In the genomic region with DNA sequence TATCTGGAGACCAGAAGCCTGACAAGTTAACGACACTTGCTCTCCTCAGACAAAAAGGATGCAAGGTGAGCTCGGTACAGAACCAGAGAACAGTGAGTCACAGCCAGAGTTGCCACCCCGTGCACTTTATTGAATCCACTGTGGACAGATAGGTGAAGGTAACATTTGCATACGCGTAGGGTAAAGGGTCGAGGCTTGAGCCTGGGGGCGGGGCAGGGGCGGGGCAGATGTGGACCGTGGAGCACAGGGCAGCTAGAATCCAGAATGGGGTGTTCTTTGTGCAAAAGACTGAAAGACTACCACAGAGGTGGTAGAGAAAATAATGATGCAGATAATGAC, we compare ENCODE assay signal across 8 mouse cellular contexts. TPM values are rescaled to one million over a fixed set of nuclear protein-coding genes. Genes with fewer than 3 reads are reported as not detected.
DNase-seq lines count a peak whose midpoint lies in the region; ATAC-seq and TF ChIP-seq lines count a peak whose summit lies in the region.

No protein-coding gene starts in this region.

- H3K9me3 ChIP-seq in embryonic facial prominence, embryonic 10.5 days = no peaks in the 10 kb centered on the region
- no peaks in the 10 kb centered on the region for H3K9me3 ChIP-seq in intestine, embryonic 16.5 days (ENCODE audit: control insufficient read depth, low read length)
- H3K9me3 ChIP-seq in midbrain, embryonic 15.5 days = no peaks in the 10 kb centered on the region

- H3K4me2 ChIP-seq in intestine, embryonic 16.5 days (ENCODE audit: low read depth, low read length) = peak overlapping the region; percentile 90
- peak overlapping the region; percentile 48 for H3K4me2 ChIP-seq in midbrain, embryonic 15.5 days

- H3K27me3 ChIP-seq in embryonic facial prominence, embryonic 10.5 days (replicated peaks; ENCODE audit: low read depth, poor library complexity, severe bottlenecking) = peaks cover 6% of the 10 kb centered on the region; the same call in 1 of the 2 replicates
- H3K27me3 ChIP-seq in intestine, embryonic 16.5 days (replicated peaks; ENCODE audit: control insufficient read depth, insufficient read depth, low read length) = no peaks in the 10 kb centered on the region
- no peaks in the 10 kb centered on the region for H3K27me3 ChIP-seq in midbrain, embryonic 15.5 days (replicated peaks)

- intact Hi-C loops in gastrocnemius, adult 2 months (cut with DNase I) = no loop called here

- peaks cover 82% of the 10 kb centered on the region for H3K4me1 ChIP-seq in embryonic facial prominence, embryonic 10.5 days
- H3K4me1 ChIP-seq in intestine, embryonic 16.5 days (ENCODE audit: control insufficient read depth, insufficient read depth, low read length) = peaks cover 48% of the 10 kb centered on the region
- peaks cover 5% of the 10 kb centered on the region for H3K4me1 ChIP-seq in midbrain, embryonic 15.5 days

- no peak for TF ChIP-seq CTCF in gastrocnemius, adult 2 months (IDR thresholded peaks at IDR 0.05)

- DNase-seq in gastrocnemius, adult 2 months = peak; percentile 45
- no peak for DNase-seq in gastrocnemius, adult 8-10 months (ENCODE audit: low spot score in 2 of 2)
- peak; percentile 45 for DNase-seq in embryonic facial prominence, embryonic 10.5 days (ENCODE audit: low spot score)
- DNase-seq in gastrocnemius, adult 18-20 months (ENCODE audit: low spot score) = no peak
- DNase-seq in ovary, postnatal 14 days (ENCODE audit: low spot score) = no peak
- DNase-seq in layer of hippocampus, adult 8-10 months (ENCODE audit: low spot score in 2 of 2) = no peak

- peak; percentile 36 for ATAC-seq in intestine, embryonic 16.5 days
- ATAC-seq in midbrain, embryonic 15.5 days (replicated peaks) = no peak

- peak overlapping the region; percentile 82 for H3K4me3 ChIP-seq in gastrocnemius, adult 2 months
- peak overlapping the region; percentile 71 for H3K4me3 ChIP-seq in embryonic facial prominence, embryonic 10.5 days
- H3K4me3 ChIP-seq in intestine, embryonic 16.5 days (ENCODE audit: low read length) = peak overlapping the region; percentile 63
- peak overlapping the region; percentile 31; the same call in 1 of the 2 replicates for H3K4me3 ChIP-seq in midbrain, embryonic 15.5 days

- 13% methylated on average over 9 of the region's 9 CpGs for WGBS in embryonic facial prominence, embryonic 10.5 days
- 4% methylated on average over 9 of the region's 9 CpGs for WGBS in intestine, embryonic 16.5 days
- WGBS in midbrain, embryonic 15.5 days = 10% methylated on average over 9 of the region's 9 CpGs

- peak overlapping the region; percentile 77 for H3K9ac ChIP-seq in intestine, embryonic 16.5 days (ENCODE audit: low read depth, low read length)
- H3K9ac ChIP-seq in midbrain, embryonic 15.5 days = no peak overlapping the region

- peaks cover 24% of the 10 kb centered on the region for H3K36me3 ChIP-seq in embryonic facial prominence, embryonic 10.5 days (replicated peaks)
- 0 out of 2 replicates have a peak, but pooled peaks cover 3% of the 10 kb centered on the region for H3K36me3 ChIP-seq in intestine, embryonic 16.5 days (ENCODE audit: control insufficient read depth, insufficient read depth, low read length)
- no peaks in the 10 kb centered on the region for H3K36me3 ChIP-seq in midbrain, embryonic 15.5 days (replicated peaks)

- H3K27ac ChIP-seq in gastrocnemius, adult 2 months = peak overlapping the region; percentile 92
- peak overlapping the region; percentile 86 for H3K27ac ChIP-seq in embryonic facial prominence, embryonic 10.5 days (replicated peaks)
- H3K27ac ChIP-seq in intestine, embryonic 16.5 days (ENCODE audit: low read length) = peak overlapping the region; percentile 97
- H3K27ac ChIP-seq in midbrain, embryonic 15.5 days = no peak overlapping the region

RNA-seq across cellular contexts. Expression of gene Gm45717, which starts 1.0 kb away (rescaled TPM):
- total RNA-seq in gastrocnemius, adult 2 months (2021) = not detected
- not detected for total RNA-seq in gastrocnemius, adult 8-10 months (2022)
- 0.52 TPM in 1 of 2 replicates, not detected in the other for polyA plus RNA-seq in embryonic facial prominence, embryonic 10.5 days (2016; fragmentation: Nextera tagmentation; extraction: Ambion mirVana)
- 1.0 TPM in 1 of 2 replicates, not detected in the other for polyA plus RNA-seq in intestine, embryonic 16.5 days (2015; fragmentation: Nextera tagmentation; extraction: Ambion mirVana)
- not detected in 2 replicates for polyA plus RNA-seq in midbrain, embryonic 15.5 days (2015; fragmentation: Nextera tagmentation; extraction: Ambion mirVana)
- total RNA-seq in gastrocnemius, adult 18-20 months (2021) = not detected
- not detected for total RNA-seq in layer of hippocampus, adult 8-10 months (2022)

RNA-seq across cellular contexts. Expression of gene Ifitm2, which starts 1.1 kb away (rescaled TPM):
- 10 to 100 TPM; 42.2 to 82.6 TPM for total RNA-seq in gastrocnemius, adult 2 months (2021)
- total RNA-seq in gastrocnemius, adult 8-10 months (2022) = 10 to 100 TPM; 25.1 to 51.9 (median 30.1) TPM
- polyA plus RNA-seq in embryonic facial prominence, embryonic 10.5 days (2016; fragmentation: Nextera tagmentation; extraction: Ambion mirVana) = 602 and 668 TPM in 2 replicates
- polyA plus RNA-seq in intestine, embryonic 16.5 days (2015; fragmentation: Nextera tagmentation; extraction: Ambion mirVana) = 1,203 and 1,252 TPM in 2 replicates
- polyA plus RNA-seq in midbrain, embryonic 15.5 days (2015; fragmentation: Nextera tagmentation; extraction: Ambion mirVana) = 135 and 145 TPM in 2 replicates
- 10 to 100 TPM; 44.8 to 64.4 TPM for total RNA-seq in gastrocnemius, adult 18-20 months (2021)
- total RNA-seq in layer of hippocampus, adult 8-10 months (2022) = 10 to 100 TPM; 13.8 to 19.4 (median 17.2) TPM

RNA-seq across cellular contexts. Expression of gene Ifitm5, which starts 4.6 kb away (rescaled TPM):
- total RNA-seq in gastrocnemius, adult 2 months (2021) = under 1 TPM in 1 of 2 experiments, not detected in 1; 0.33 TPM
- total RNA-seq in gastrocnemius, adult 8-10 months (2022) = under 1 TPM in 2 of 4 experiments, not detected in 2; 0.34 to 0.53 TPM
- 2.9 and 3.8 TPM in 2 replicates for polyA plus RNA-seq in embryonic facial prominence, embryonic 10.5 days (2016; fragmentation: Nextera tagmentation; extraction: Ambion mirVana)
- polyA plus RNA-seq in intestine, embryonic 16.5 days (2015; fragmentation: Nextera tagmentation; extraction: Ambion mirVana) = 2.0 and 2.4 TPM in 2 replicates
- 0.65 and 1.1 TPM in 2 replicates for polyA plus RNA-seq in midbrain, embryonic 15.5 days (2015; fragmentation: Nextera tagmentation; extraction: Ambion mirVana)
- not detected for total RNA-seq in gastrocnemius, adult 18-20 months (2021)
- total RNA-seq in layer of hippocampus, adult 8-10 months (2022) = not detected

RNA-seq across cellular contexts. Expression of gene Ifitm1, which starts 12.3 kb away (rescaled TPM):
- total RNA-seq in gastrocnemius, adult 2 months (2021) = 1 to 10 TPM in 1 of 2 experiments, under 1 TPM in 1; 0.69 to 1.4 TPM
- total RNA-seq in gastrocnemius, adult 8-10 months (2022) = under 1 TPM; 0.34 to 0.99 (median 0.77) TPM
- 8.7 and 13.4 TPM in 2 replicates for polyA plus RNA-seq in embryonic facial prominence, embryonic 10.5 days (2016; fragmentation: Nextera tagmentation; extraction: Ambion mirVana)
- polyA plus RNA-seq in intestine, embryonic 16.5 days (2015; fragmentation: Nextera tagmentation; extraction: Ambion mirVana) = 117 and 123 TPM in 2 replicates
- 14.9 and 18.8 TPM in 2 replicates for polyA plus RNA-seq in midbrain, embryonic 15.5 days (2015; fragmentation: Nextera tagmentation; extraction: Ambion mirVana)
- total RNA-seq in gastrocnemius, adult 18-20 months (2021) = 1 to 10 TPM in 1 of 2 experiments, under 1 TPM in 1; 0.97 to 1.3 TPM
- 1 to 10 TPM; 2.5 to 5.1 (median 2.7) TPM for total RNA-seq in layer of hippocampus, adult 8-10 months (2022)

RNA-seq across cellular contexts. Expression of gene Pgghg, which starts 13.5 kb away (rescaled TPM):
- 1 to 10 TPM; 3.8 to 5.6 TPM for total RNA-seq in gastrocnemius, adult 2 months (2021)
- 1 to 10 TPM; 1.4 to 2.8 (median 2.2) TPM for total RNA-seq in gastrocnemius, adult 8-10 months (2022)
- polyA plus RNA-seq in embryonic facial prominence, embryonic 10.5 days (2016; fragmentation: Nextera tagmentation; extraction: Ambion mirVana) = 13.5 and 14.3 TPM in 2 replicates
- 23.4 and 23.6 TPM in 2 replicates for polyA plus RNA-seq in intestine, embryonic 16.5 days (2015; fragmentation: Nextera tagmentation; extraction: Ambion mirVana)
- polyA plus RNA-seq in midbrain, embryonic 15.5 days (2015; fragmentation: Nextera tagmentation; extraction: Ambion mirVana) = 6.2 and 8.4 TPM in 2 replicates
- total RNA-seq in gastrocnemius, adult 18-20 months (2021) = 1 to 10 TPM; 2.2 to 3.4 TPM
- 1 to 10 TPM; 3.6 to 6.3 (median 4.9) TPM for total RNA-seq in layer of hippocampus, adult 8-10 months (2022)

Comparison
In these comparisons a context has a peak if more than half of its experiments do, and no peak if none do; other contexts are left out.
1. DNase-seq: peak in gastrocnemius, adult 2 months (single experiment) and embryonic facial prominence, embryonic 10.5 days (single experiment); none in gastrocnemius, adult 8-10 months (0 of 2), gastrocnemius, adult 18-20 months (single experiment), ovary, postnatal 14 days (single experiment) and layer of hippocampus, adult 8-10 months (0 of 2).
2. H3K4me3 ChIP-seq: peak in every context shown above with its lines; median percentile 82 in gastrocnemius, adult 2 months; 71 in embryonic facial prominence, embryonic 10.5 days; 63 in intestine, embryonic 16.5 days; 31 in midbrain, embryonic 15.5 days.